Mouse (Mus musculus): Measurements from ENCODE around the gene Bbc3.
"Not testable (repeated sequence)": the region's sequence is repeated elsewhere in the genome, so short reads cannot be mapped to it uniquely, and the experiment has no call there.

Gene Bbc3

GRCm38 (mm10) chr7:16308093-16308492 is at the start of gene Bbc3:
TSS of gene Bbc3 (plus strand) at chr7:16308393.
- DNase-seq (ENCODE audit: low read depth, low spot score): not testable (repeated sequence)

- no peak for DNase-seq (ENCODE audit: low read depth, low spot score)
Observed at GRCm38 (mm10) chr7:16259110-16259590, 49.0 kb upstream of the Bbc3 start, which contains the start of gene C5ar1. TSS of gene C5ar1 (minus strand) at chr7:16259540.

DNA sequence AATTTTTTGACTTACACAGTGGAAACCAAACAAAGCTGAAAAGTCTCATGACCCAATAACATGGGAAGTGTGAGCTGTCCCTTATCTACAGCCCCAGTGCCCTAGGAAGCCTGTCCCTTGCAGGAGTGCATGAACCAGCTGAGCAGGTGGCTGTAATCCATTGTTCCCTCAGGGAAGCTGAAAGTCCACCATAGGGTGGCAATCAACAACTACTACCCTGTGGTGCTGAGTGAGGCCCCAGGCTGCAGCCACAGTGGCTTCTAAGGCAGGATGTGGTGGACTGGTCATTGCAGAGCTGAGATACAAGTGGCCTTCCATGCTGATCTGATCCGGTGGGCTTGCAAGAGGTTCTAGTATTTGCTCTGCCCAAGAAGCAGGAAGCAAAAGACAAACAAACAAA is 47.1 kb upstream of the Bbc3 start:
- DNase-seq (ENCODE audit: low read depth, low spot score): no peak

- DNase-seq (ENCODE audit: low read depth, low spot score): no peak
Observed at GRCm38 (mm10) chr7:16263015-16263787, 45.0 kb upstream of the Bbc3 start.

GRCm38 (mm10) chr7:16263843-16264242 is 44.4 kb upstream of the Bbc3 start:
- DNase-seq (ENCODE audit: low read depth, low spot score): no peak

DNA sequence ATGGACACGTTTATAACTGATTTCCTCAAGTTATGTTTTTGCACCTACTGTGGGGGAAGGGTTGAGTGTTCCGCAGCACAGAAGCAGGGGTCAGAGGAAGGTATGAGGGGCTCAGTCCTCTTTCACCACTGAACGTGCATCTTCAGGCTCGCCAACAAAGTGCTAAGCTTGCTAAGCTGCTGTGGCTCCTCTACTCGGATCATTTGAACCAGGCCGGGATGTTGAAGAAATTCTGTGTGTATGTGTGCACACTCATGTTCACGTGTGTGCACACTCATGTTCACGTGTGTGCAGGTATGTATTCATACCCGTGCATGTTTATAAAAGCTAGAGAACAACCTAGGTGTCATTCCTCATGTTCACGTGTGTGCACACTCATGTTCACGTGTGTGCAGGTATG is 42.3 kb upstream of the Bbc3 start:
- no peak for DNase-seq (ENCODE audit: low read depth, low spot score)

- DNase-seq (ENCODE audit: low read depth, low spot score): not testable (repeated sequence)
Observed at GRCm38 (mm10) chr7:16266593-16266992, 41.6 kb upstream of the Bbc3 start.

- DNase-seq (ENCODE audit: low read depth, low spot score): no peak
Observed at GRCm38 (mm10) chr7:16271139-16271538, 37.1 kb upstream of the Bbc3 start.

DNA sequence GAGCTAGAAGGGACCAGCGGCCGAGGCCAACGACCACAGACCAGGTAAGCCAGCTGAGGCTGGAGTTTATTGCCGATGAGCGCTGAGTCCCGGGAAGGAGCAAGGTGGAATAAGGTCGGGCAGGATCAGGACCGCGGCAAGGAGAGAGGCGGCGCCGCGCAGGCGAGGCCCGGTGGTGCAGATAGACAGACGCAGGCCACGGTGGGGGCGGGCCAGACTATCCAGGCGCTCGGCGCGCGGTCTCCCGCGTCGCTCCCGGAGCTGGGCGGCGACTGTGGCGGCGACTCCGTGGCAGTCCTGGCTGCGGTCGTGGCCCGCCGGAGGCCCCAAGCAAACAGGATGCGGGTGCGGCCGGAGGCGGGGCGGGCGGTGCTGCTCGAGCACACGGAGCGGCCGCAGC is 35.5 kb upstream of the Bbc3 start:
- DNase-seq (ENCODE audit: low read depth, low spot score): no peak

GRCm38 (mm10) chr7:16273081-16273765 is 35.0 kb upstream of the Bbc3 start, which contains the start of gene Inafm1:
TSS of gene Inafm1 (minus strand) at chr7:16273617.
- DNase-seq (ENCODE audit: low read depth, low spot score): no peak

- DNase-seq (ENCODE audit: low read depth, low spot score): no peak
Observed at GRCm38 (mm10) chr7:16273766-16274140, 34.4 kb upstream of the Bbc3 start.

DNA sequence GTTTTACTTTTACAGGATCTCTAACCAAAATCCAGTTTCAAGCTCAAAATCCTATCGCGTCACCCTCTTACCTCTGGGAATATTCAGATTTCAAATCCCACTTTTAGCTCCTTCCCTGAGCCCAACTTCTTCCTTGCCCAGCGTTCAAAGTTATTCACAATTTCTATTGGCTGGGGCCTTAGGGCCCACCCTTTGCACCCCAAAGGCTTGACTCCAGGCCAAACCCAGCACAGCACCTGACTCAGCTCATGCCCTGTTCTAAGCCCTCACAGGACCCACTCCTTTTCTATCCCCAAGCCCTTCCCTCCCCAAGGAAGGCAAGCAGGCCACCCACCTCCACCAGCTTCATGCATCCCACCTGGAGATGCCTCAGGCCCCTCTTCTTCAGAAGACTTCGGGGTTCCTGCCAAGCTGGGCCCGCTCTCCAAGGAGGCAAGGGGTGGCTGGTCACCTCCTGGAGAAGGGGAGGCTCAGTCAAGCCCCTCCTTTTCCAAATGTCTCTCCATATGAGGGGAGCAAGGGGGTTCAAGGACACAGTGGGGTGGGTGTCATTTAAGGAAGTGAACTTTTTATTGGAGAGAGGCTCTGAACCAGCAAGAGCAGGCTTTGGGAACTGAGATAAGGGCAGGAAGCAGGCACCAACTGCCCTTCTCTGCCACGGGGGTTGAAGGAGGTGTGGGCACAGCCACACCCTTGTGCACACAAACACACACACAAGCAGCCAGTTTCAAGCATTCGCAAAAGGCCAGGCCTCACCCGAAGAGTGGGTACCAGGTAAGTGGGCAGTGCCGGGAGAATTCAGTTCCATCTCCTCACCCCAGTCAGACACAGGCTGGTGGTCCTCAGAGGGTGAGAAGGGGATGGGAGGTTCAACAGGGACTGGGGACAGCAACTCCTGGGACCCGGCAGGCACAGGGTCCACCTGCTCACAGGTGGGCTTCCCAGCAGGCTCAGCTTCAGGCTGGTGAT is 33.0 kb upstream of the Bbc3 start:
- DNase-seq (ENCODE audit: low read depth, low spot score): no peak

- DNase-seq (ENCODE audit: low read depth, low spot score): no peak
Observed at GRCm38 (mm10) chr7:16280721-16281120, 27.5 kb upstream of the Bbc3 start.

DNA sequence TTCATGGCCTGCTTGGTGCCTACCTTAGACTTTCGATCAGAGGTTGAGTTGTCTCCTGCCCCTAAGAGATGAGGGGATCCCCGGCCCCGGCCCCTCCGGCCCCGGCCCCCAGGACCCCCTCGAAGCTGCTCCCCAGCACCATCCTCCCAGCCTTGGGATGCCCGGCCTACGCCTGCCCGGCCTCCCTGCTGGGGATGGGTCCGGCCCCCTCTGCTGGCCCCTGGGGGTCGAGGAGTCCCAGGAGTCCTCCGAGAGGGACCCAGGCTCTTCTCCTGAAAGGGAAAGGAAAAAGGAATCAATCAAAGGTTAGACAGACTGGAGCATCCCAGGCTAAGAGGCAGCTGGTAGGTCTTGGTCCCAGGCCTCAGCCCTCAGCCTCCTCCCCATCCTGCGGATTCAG is 25.9 kb upstream of the Bbc3 start:
- DNase-seq (ENCODE audit: low read depth, low spot score): no peak

GRCm38 (mm10) chr7:16284001-16284400 is 24.2 kb upstream of the Bbc3 start:
- DNase-seq (ENCODE audit: low read depth, low spot score): no peak

- no peak for DNase-seq (ENCODE audit: low read depth, low spot score)
Observed at GRCm38 (mm10) chr7:16284904-16285303, 23.3 kb upstream of the Bbc3 start.

- DNase-seq (ENCODE audit: low read depth, low spot score): no peak
Observed at GRCm38 (mm10) chr7:16285450-16286025, 22.7 kb upstream of the Bbc3 start.

DNA sequence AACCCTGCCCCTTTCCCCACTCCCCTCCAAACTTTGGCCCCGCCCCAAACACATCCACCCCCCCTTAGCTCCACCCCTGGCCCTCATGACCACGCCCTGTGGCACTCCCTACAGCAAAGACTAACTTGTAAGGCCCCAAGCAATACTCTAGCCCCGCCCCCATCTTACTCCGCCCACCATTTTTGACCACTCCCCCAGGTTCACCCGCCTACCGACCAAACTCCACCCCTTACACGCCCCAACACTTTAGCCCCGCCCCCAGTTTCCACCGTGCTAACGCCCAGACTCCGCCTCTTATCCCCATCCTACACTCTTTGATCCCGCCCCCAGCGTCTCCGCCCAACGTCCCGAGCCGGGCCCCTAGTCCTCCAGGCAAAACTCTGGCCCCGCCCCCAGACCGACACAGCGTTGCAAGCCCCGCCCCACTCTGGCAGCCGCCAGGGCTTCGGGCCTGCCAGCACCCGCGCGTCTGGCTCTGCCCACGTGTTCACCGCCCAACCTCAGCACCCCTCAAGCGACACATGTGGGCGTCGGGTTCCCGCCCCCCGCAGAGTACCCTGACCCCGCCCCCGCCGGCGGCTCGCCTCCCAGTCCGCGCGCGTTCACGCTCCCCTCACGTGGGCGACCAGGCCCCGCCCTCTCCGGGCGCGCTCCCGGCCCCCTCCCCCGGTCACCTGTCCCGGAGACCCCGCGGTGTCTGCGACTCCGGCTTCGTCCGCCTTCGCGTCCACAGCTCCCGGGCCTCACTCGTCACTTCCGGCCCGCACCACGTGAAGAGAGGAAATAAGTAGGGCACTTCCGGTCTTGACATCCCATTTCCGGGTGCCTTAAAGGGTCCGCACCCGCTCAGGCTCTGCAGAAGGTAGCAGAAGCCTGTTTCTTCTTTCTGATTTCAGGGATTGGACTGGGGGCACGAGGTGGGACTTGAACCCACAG is 21.9 kb upstream of the Bbc3 start, which contains the start of gene Ccdc9:
Ccdc9 (minus strand) TSS at position 770 of the 936 bp plus-strand sequence.
- peak; percentile 96 for DNase-seq (ENCODE audit: low read depth, low spot score)

DNA sequence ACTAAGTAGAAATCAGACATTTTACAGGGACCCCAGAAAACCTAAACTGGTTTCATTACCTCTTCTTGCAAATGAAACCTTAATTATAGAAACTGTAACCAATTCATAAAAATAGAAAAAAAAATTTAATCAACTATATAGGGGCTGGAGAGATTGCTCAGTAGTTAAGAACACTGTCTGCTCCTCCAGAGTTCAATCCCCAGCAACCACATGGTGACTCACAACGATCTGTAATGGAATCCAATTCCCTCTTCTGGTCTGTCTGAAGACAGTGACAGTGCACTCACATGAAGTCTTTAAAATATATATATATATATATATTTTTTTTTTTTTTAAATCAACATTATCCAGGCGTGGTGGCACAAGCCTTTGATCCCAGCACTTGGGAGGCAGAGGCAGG is 21.2 kb upstream of the Bbc3 start:
- DNase-seq (ENCODE audit: low read depth, low spot score): no peak

- no peak for DNase-seq (ENCODE audit: low read depth, low spot score)
Observed at GRCm38 (mm10) chr7:16287791-16288190, 20.4 kb upstream of the Bbc3 start.
